Mouse (Mus musculus) layer of hippocampus, postnatal 14 days (tissue): ENCODE measurements at regions not wholly inside any gene's neighbourhood (a gene's known extent, or its start where the extent isn't known, plus 50 kb on each side); places are given as distances from the start of the nearest gene placed in this dataset.
A peak's percentile ranks its signal among the peaks of the same experiment; 100 is the strongest.

Experiments used
- DNase-seq, 2 experiments: peaks; one replicate each; pipeline ENCODE4 v3.0.0; 2021 to 2022; ENCODE audit warnings: low spot score in 2 of 2, mixed read lengths in 1 of 2

- no peak for DNase-seq
Observed at GRCm38 (mm10) chr4:73051511-73051910, 199.1 kb upstream of the Aldoart1 start.

GRCm38 (mm10) chr4:73047804-73048203 lies 195.4 kb upstream of the Aldoart1 start:
- DNase-seq, result peak in 1 of 2 experiments; percentile 3

GRCm38 (mm10) chr4:73044356-73044755 lies 191.9 kb upstream of the Aldoart1 start:
- no peak for DNase-seq

DNA sequence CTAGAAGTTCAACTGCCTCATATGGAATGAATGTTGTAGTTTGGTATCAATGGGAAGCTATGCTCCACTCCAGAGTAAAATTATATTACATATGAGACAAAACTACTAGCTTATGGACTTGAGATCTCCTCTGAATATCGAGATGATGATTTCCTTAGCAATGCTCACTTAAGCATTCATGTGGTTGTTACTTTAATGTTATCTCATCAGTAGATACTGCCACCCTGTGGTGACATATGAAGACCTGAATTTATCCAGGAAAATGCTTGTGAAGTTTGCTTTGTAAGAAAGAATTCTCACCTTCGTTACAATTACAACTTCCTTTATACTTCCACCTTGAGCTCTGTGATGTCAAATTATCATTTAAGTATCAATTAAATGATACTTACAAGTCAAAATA lies 190.2 kb upstream of the Aldoart1 start:
- peak in 1 of 2 experiments; percentile 44 for DNase-seq

DNA sequence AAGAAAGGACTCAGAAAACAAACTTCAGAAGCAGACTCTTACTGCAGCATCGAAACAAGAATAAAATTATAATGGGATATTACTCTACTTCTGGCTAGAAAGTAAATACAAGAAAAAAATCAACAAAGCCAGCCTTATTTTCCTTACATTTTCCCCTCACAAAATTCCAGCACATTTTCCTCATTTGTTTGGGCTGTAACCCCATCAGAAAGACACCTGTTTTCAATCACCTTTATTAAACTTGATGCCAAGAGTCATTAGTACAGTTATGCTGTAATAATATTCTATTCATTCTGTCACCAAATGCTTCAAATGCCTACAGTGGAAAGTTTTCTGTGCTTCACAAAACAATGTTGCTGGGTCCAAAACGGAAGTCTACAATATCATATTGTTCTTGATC lies 189.1 kb upstream of the Aldoart1 start:
- no peak for DNase-seq

- no peak for DNase-seq
Observed at GRCm38 (mm10) chr4:72997686-72998085, 145.3 kb upstream of the Aldoart1 start.

DNA sequence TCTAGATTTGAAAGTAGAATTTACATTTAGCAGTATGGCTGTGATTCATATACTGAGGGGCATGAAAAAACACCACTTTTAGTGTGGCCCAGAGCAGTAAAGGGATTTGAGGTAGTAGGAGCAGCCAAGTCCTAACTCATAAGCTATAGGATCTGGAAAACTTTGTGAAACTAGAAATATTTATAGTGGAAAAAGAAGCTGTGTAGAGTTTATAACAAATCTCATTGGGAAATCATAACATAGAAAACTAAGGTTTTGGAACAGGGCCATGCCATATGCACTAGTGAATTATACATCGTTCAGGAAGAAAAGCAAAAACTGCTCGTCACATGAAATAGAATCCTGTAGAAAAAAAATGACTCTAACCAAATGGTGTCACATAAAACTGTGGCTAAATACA lies 143.7 kb upstream of the Aldoart1 start:
- DNase-seq, result no peak

DNA sequence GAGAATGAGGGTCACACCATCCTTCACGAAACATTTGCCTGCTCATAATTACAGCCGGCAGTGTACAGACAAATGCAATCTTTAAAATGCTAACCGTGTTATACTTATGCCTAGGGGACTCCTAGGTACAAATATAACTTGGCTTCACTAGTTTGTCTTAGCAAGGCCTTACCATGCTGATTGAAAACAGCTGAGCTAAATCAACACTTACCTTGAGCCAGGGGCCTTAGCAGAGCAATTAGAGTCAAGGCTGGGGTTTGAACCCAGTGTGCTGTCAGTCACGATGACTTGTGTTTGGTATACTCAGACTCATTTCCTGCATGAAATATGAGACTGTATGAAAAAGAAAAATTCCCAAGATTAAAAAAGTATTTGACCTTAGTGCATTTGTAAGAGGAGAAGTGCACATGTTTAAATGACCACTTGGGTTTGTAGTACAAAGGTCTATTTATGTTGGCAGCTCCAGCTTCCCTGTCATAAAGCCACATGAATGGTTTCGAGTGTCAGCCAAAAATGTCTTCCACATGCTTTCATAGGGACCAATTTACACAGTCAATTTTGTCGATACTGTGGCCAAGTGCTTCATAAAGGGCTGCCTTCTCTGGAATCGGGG lies 94.0 kb upstream of the Aldoart1 start:
- DNase-seq, result peak in 1 of 2 experiments; percentile 0

GRCm38 (mm10) chr4:72923396-72923795 lies 71.0 kb upstream of the Aldoart1 start:
- no peak for DNase-seq

GRCm38 (mm10) chr4:72914991-72915390 lies 62.6 kb upstream of the Aldoart1 start:
- no peak for DNase-seq
